Mouse (Mus musculus) stomach, postnatal 0 days (tissue): Measurements from ENCODE around the gene Pole2.
"Not testable (repeated sequence)": the region's sequence is repeated elsewhere in the genome, so short reads cannot be mapped to it uniquely, and the experiment has no call there.

Experiments used
- CTCF ChIP-seq: IDR thresholded peaks from 2 replicates; pipeline ENCODE4 v1.5.1; 2016; ENCODE audit warnings: antibody characterized with exemption, low read depth, mild to moderate bottlenecking, moderate library complexity
- EP300 ChIP-seq: optimal IDR thresholded peaks from 2 replicates; pipeline ENCODE3; 2016; ENCODE audit warnings: antibody characterized with exemption

- TF ChIP-seq CTCF = not testable (repeated sequence)
- peak; percentile 71 for TF ChIP-seq EP300
Observed at GRCm38 (mm10) chr12:69158765-69159577, 69.0 kb downstream of the Pole2 start, which contains the start of gene Rps29.
